Mouse (Mus musculus) lung, embryonic 16.5 days (tissue): ENCODE data around the gene Zfp672. TPM values are rescaled to one million over a fixed set of nuclear protein-coding genes. Genes with fewer than 3 reads are reported as not detected.

ENCODE experiments used
- ATAC-seq: fragments of 200-750 bp; cut with Nextera tagmentation; 2 replicates; pipeline ENCODE4 v1.8.0; 2017; ENCODE audit warnings: low read depth, mild to moderate bottlenecking, moderate library complexity
- H3K27ac ChIP-seq: fragments of 300-500 bp; sonication (generic); 2 replicates; pipeline ENCODE4 v1.5.1; 2014; ENCODE audit warnings: mild to moderate bottlenecking, control low read depth, low read length
- H3K27me3 ChIP-seq: fragments of 300-500 bp; sonication (generic); 2 replicates; pipeline ENCODE4 v1.6.1; 2014; ENCODE audit warnings: low read depth, low read length, mixed read lengths; ENCODE audit not compliant: control insufficient read depth, insufficient read depth
- H3K36me3 ChIP-seq: fragments of 300-500 bp; sonication (generic); 2 replicates; pipeline ENCODE4 v1.6.1; 2014; ENCODE audit warnings: low read length; ENCODE audit not compliant: control insufficient read depth, insufficient read depth
- H3K4me1 ChIP-seq: fragments of 300-500 bp; sonication (generic); replicated peaks from 2 replicates; pipeline ENCODE4 v1.6.1; 2014; ENCODE audit warnings: low read length, mixed read lengths; ENCODE audit not compliant: control insufficient read depth, insufficient read depth
- H3K4me2 ChIP-seq: fragments of 300-500 bp; sonication (generic); 2 replicates; pipeline ENCODE4 v1.6.1; 2014; ENCODE audit warnings: low read depth, low read length, control low read depth
- H3K4me3 ChIP-seq: fragments of 300-500 bp; sonication (generic); 2 replicates; pipeline ENCODE4 v1.5.1; 2014; ENCODE audit warnings: mild to moderate bottlenecking, low read length, control low read depth
- H3K9ac ChIP-seq: fragments of 300-500 bp; sonication (generic); 2 replicates; pipeline ENCODE4 v1.6.1; 2014; ENCODE audit warnings: low read length, control low read depth
- H3K9me3 ChIP-seq: fragments of 300-500 bp; sonication (generic); 2 replicates; pipeline ENCODE4 v1.6.1; 2016; ENCODE audit warnings: low read length; ENCODE audit not compliant: control insufficient read depth
- WGBS: fragments of 180-500 bp; shearing (Covaris S2); extraction: QIAGEN DNeasy Blood & Tissue Kit; methylation state at CpG from one replicate; pipeline ENCODE4 v1.1.7; 2014; 5-methylcytosine and 5-hydroxymethylcytosine counted together
- polyA plus RNA-seq: library from polyadenylated mRNA; unstranded; fragments of >200 nt; fragmentation: Nextera tagmentation; extraction: Ambion mirVana; gene quantifications from 2 replicates; pipeline ENCODE4 v1.2.1, GENCODE M21; 2015

Gene Zfp672
- polyA plus RNA-seq, 1 experiment from 2014 or later, result 35.4 TPM

DNA sequence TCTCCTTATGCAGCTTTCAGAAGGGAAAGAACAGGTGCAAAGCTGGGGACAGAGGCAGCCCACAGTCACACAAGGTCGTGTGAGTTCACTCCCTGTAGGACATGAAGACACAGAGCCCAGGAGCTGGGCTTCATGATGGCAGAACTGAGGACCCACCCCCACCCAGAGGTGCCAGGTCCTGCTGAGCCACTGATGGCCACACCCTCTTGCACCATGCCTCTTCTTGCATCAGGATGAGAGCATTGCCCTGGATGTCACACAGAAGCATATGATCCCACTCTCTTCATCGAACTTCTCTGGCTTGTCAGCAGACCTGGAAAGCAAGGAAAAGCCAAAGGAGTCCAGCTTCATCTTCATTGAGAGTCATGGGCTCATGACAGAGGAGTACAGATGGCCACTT lies 55.6 kb downstream of the Zfp672 start, which contains the start of gene 4930438A08Rik:
Gene 4930438A08Rik (plus strand): TSS at position 228 of the 400 bp plus-strand sequence.
- Histone ChIP-seq H3K4me1 (no peaks in the 10 kb centered on the region), H3K27me3 (no peaks in the 10 kb centered on the region), H3K4me2 (no peak within 1 kb of the TSS), H3K4me3 (no peak within 1 kb of the TSS), H3K9ac (no peak within 1 kb of the TSS), H3K27ac (no peak within 1 kb of the TSS), H3K36me3 (no peaks in the 10 kb centered on the region), H3K9me3 (no peaks in the 10 kb centered on the region)
- 39% methylated on average over 2 of the region's 2 CpGs for WGBS
- no peak for ATAC-seq

DNA sequence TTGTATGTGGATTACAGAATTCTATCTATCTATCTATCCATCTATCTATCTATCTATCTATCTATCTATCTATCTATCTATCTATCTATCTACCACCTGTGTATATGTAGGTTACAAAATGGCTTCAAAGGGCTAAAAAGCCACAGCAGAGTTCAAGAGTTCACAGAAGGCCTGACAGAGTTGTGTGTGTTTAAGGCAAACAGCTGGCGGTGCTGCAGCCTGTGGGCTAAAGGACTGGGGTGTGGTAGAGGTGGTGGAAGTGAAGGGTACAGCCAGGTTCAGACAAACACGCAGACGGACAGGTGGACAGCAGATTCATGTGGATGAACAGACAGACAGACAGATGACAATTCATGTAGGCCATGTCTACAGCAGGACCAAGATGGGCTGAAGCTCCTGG lies 61.9 kb downstream of the Zfp672 start:
- no peaks in the 10 kb centered on the region for H3K9me3 ChIP-seq
- H3K36me3 ChIP-seq, result no peaks in the 10 kb centered on the region
- H3K9ac ChIP-seq, result no peak overlapping the region
- no peaks in the 10 kb centered on the region for H3K27me3 ChIP-seq
- no peak overlapping the region for H3K4me2 ChIP-seq
- no peak overlapping the region for H3K27ac ChIP-seq
- no peak overlapping the region for H3K4me3 ChIP-seq
- ATAC-seq, result no peak
- 55% methylated on average over 3 of the region's 3 CpGs for WGBS
- H3K4me1 ChIP-seq, result no peaks in the 10 kb centered on the region

Other genes starting within 250 kb of the Zfp672 start
- not detected in 2 replicates for gene Gm12248, start 237.2 kb downstream of the Zfp672 start, polyA plus RNA-seq
- 87.2 and 98.8 TPM in 2 replicates for gene Cnot8, start 226.2 kb downstream of the Zfp672 start, polyA plus RNA-seq
- gene Gemin5, start 161.8 kb downstream of the Zfp672 start, polyA plus RNA-seq, result 14.7 and 15.1 TPM in 2 replicates
- 108 and 109 TPM in 2 replicates for gene Mrpl22, start 158.7 kb downstream of the Zfp672 start, polyA plus RNA-seq
- 4.7 and 7.4 TPM in 2 replicates for gene Igtp, start 130.8 kb downstream of the Zfp672 start, polyA plus RNA-seq
- 3.0 and 3.2 TPM in 2 replicates for gene Irgm2, start 130.7 kb downstream of the Zfp672 start, polyA plus RNA-seq
- gene 4930438A08Rik, start 55.5 kb downstream of the Zfp672 start, polyA plus RNA-seq, result 0.10 TPM in 1 of 2 replicates, not detected in the other
- gene Zfp692, start 23.3 kb downstream of the Zfp672 start, polyA plus RNA-seq, result 23.0 and 24.4 TPM in 2 replicates
- gene Sh3bp5l, start 385 bp upstream of the Zfp672 start, polyA plus RNA-seq, result 35.1 and 36.9 TPM in 2 replicates
- gene Lypd8, start 48.7 kb upstream of the Zfp672 start, polyA plus RNA-seq, result 0.33 TPM in 1 of 2 replicates, not detected in the other
- not detected in 2 replicates for gene 1810065E05Rik, start 90.8 kb upstream of the Zfp672 start, polyA plus RNA-seq
- not detected in 2 replicates for gene Gm12253, start 102.2 kb upstream of the Zfp672 start, polyA plus RNA-seq
- gene Lypd9, start 122.6 kb upstream of the Zfp672 start, polyA plus RNA-seq, result not detected in 2 replicates
- not detected in 2 replicates for gene Olfr30, start 131.9 kb upstream of the Zfp672 start, polyA plus RNA-seq
- gene Olfr332, start 162.2 kb upstream of the Zfp672 start, polyA plus RNA-seq, result 0.14 and 0.19 TPM in 2 replicates
- not detected in 2 replicates for gene Olfr331, start 172.2 kb upstream of the Zfp672 start, polyA plus RNA-seq
- gene Olfr330, start 204.5 kb upstream of the Zfp672 start, polyA plus RNA-seq, result not detected in 2 replicates
- not detected in 2 replicates for gene Olfr329-ps, start 216.1 kb upstream of the Zfp672 start, polyA plus RNA-seq
- 0.05 TPM in 1 of 2 replicates, not detected in the other for gene Olfr328, start 225.3 kb upstream of the Zfp672 start, polyA plus RNA-seq
- not detected in 2 replicates for gene Olfr224, start 240.2 kb upstream of the Zfp672 start, polyA plus RNA-seq
- gene Olfr325, start 247.4 kb upstream of the Zfp672 start, polyA plus RNA-seq, result not detected in 2 replicates